Mouse (Mus musculus): ENCODE measurements around the gene Kcnk2. TPM values are rescaled to one million over a fixed set of nuclear protein-coding genes. Genes with fewer than 3 reads are reported as not detected.

Gene Kcnk2
- total RNA-seq, 4 experiments from 2014 or later, result 1.1 to 1.6 (median 1.3) TPM

DNA sequence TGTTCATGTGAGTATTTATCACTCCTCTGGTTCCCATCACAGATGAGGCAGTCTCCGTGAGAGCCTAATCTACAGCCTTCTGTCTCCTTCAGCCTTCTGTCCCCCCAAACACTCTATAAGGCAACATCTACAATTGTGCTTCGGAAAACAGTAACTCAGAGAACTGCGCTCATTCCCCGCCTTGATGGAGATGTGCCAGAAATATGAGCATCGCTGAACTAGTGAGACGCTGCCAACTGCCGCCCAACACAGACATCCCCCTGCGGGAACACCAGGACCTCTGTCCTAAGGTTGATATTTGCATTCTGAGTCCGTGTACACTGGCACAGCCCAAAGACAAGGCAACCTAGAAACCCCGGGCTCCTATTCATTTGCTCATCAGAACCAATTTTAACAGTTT, 183.0 kb downstream of the Kcnk2 start:
- DNase-seq (ENCODE audit: low spot score in 2 of 2), result no peak

- DNase-seq (ENCODE audit: low spot score in 2 of 2), result no peak
Observed at GRCm38 (mm10) chr1:189217751-189218564, 184.1 kb downstream of the Kcnk2 start.

DNA sequence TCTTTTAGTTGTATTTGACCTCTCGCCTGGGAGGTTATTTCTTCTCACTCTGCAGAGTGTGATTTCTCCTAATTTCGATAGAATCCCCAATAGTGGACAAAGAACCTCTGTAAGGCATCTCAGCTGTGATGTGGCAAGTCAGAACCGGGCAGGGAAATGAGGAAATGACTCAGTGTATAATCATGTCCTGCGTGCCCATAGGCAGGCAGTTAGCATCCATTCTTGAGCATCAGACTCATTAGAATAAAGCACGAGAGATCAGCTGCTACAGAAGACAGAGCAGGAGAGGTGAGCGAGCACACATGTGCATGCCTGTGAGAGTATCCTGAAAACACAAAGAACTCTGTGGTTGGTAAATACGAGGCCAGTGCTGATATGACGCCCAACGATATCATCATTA, 186.9 kb downstream of the Kcnk2 start:
- DNase-seq (ENCODE audit: low spot score in 2 of 2), result no peak

GRCm38 (mm10) chr1:189214477-189214876, 187.6 kb downstream of the Kcnk2 start:
- DNase-seq (ENCODE audit: low spot score in 2 of 2), result no peak

GRCm38 (mm10) chr1:189209715-189210108, 192.4 kb downstream of the Kcnk2 start:
- DNase-seq (ENCODE audit: low spot score in 2 of 2), result no peak

GRCm38 (mm10) chr1:189209029-189209714, 192.9 kb downstream of the Kcnk2 start:
- no peak for DNase-seq (ENCODE audit: low spot score in 2 of 2)

DNA sequence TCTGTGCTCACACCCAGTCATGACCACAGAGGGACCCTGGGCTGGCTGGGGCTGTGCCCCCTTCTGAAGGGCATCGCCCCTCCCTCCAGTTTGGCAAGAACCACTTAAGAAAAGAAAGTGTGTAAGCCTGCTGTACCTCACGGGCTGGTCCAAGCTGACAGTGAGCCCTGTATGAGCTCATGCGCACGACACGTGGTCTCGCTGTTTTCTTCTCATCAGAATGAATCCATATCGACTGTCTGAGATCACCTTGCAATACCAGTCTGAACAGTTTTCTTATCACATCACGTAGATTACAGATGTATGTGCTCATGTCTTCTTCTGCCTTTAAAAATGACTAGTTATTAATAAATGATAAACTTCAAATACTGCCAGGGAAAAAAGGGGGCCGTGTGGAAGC, 193.5 kb downstream of the Kcnk2 start:
- no peak for DNase-seq (ENCODE audit: low spot score in 2 of 2)

DNA sequence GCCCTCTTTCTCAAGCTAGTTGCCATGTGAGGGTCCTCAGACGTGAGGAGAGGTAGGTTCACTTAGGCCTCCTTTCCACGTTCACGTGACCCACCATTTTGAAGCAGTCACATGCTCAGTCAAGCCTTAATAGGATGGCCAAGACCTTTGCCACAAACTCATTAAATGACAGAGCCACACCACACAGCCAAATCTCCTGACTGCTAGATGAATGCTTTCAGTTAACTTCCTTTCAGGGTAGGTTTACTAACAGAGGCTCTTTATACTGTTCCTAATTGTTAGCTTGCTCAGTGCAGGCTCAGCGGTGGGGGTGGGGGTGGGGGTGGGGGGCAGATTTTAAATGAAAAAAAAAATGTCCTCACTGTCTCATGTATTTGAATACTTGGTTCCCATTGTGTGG, 206.3 kb downstream of the Kcnk2 start:
- no peak for DNase-seq (ENCODE audit: low spot score in 2 of 2)

GRCm38 (mm10) chr1:189187737-189188390, 214.2 kb downstream of the Kcnk2 start:
- no peak for DNase-seq (ENCODE audit: low spot score in 2 of 2)

GRCm38 (mm10) chr1:189185206-189185750, 216.8 kb downstream of the Kcnk2 start:
- DNase-seq (ENCODE audit: low spot score in 2 of 2), result no peak

GRCm38 (mm10) chr1:189177746-189178145, 224.3 kb downstream of the Kcnk2 start:
- no peak for DNase-seq (ENCODE audit: low spot score in 2 of 2)

GRCm38 (mm10) chr1:189173479-189173878, 228.6 kb downstream of the Kcnk2 start:
- DNase-seq (ENCODE audit: low spot score in 2 of 2), result no peak

DNA sequence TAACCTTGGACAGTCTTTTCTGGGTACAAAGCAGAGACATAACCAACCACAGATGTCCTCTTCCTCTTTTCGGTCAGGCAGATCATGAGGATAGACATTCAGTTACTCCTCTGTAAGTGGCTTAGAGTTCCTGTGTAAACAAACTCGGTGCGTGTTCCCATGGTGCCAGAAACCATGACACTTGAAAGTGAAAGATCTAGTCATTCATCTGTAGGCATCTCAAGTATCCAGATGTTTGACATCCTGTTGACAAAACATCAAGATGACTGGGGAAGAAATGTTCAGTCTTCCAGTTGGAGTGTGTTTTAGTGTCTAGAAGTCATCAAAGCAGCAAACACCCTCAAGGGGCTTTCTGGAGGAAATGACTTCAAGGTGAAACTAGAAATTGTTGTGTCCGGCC, 230.9 kb downstream of the Kcnk2 start:
- DNase-seq (ENCODE audit: low spot score in 2 of 2), result no peak

GRCm38 (mm10) chr1:189165756-189166155, 236.3 kb downstream of the Kcnk2 start:
- DNase-seq (ENCODE audit: low spot score in 2 of 2), result no peak

DNA sequence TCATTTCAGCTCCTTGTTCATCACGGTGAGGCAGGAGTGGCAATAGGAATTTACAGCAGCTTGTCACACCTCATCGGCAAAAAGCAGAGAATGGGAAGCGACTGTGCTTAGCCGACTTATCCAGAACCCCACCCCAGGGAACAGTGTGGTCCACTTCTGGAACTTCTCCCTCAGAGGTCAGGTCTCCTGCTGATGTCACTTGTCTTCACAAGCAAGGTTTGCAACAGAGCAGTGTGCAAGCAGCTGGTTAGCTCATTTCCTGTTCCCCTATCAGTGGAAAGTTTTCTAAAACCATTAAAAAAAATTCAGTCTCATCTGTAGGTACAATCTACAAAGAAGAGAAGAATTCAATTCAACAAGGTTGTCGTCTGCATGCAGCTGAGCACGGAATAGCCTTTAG, 236.9 kb downstream of the Kcnk2 start:
- DNase-seq (ENCODE audit: low spot score in 2 of 2), result no peak

DNA sequence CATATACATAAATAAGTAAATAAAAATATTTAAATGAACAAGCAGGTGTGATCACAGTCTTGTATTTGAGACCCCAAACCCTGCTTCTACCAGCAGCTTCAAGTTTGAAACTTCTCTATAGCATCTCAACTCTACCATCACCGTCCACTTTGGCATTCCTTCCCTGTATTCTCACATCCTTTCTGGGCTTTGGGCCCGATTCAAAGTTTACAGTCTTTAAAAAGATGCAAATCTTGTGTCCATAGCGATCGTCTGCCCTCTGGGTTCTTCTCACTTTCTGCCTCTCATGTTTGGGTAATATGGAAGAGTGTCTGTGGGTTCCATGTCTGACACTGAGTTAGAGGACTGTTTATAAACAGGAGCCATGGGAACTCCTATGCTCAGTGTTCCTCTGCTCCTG, 237.4 kb downstream of the Kcnk2 start:
- DNase-seq (ENCODE audit: low spot score in 2 of 2), result no peak

DNA sequence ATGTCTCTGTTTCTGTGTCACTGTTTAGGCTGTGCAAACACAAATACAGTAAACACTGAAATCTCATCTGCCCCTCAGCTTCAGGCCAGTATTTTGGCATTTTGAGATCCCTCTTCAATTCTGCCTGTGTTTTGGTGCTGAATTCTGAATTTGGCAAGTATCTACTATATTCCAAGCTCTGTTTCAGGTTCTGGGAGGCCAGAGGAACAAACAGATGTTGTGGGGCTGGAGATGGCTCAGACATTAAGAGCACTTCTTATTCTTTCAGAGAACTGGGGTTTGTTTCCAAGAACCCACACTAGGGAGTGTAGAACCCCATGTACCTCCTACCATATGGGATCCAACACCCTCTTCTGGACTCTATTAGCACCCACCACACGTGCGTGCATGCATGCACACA, 237.8 kb downstream of the Kcnk2 start:
- no peak for DNase-seq (ENCODE audit: low spot score in 2 of 2)

Small RNA genes lying within 50 kb of the gene (microRNA-seq; reads per million reads assigned to microRNA genes)
- not detected for gene Gm24092
